Mouse (Mus musculus) liver, embryonic 16.5 days (tissue): Measurements from ENCODE around the gene Kifc1. TPM values are rescaled to one million over a fixed set of nuclear protein-coding genes. Genes with fewer than 3 reads are reported as not detected.
A peak's percentile ranks its signal among the peaks of the same experiment; 100 is the strongest.

Source experiments
- ATAC-seq: fragments of 200-750 bp; cut with Nextera tagmentation; 2 replicates; pipeline ENCODE4 v1.8.0; 2017; ENCODE audit warnings: low read depth, mild to moderate bottlenecking, moderate number of reproducible peaks, moderate library complexity
- H3K27ac ChIP-seq: fragments of 300-500 bp; sonication (generic); 2 replicates; pipeline ENCODE4 v1.5.1; 2014; ENCODE audit warnings: mild to moderate bottlenecking, low read length
- H3K27me3 ChIP-seq: fragments of 300-500 bp; sonication (generic); 2 replicates; pipeline ENCODE4 v1.6.1; 2014; ENCODE audit warnings: low read depth, low read length, mixed read lengths; ENCODE audit not compliant: control insufficient read depth, insufficient read depth
- H3K36me3 ChIP-seq: fragments of 300-500 bp; sonication (generic); 2 replicates; pipeline ENCODE4 v1.6.1; 2014; ENCODE audit warnings: mild to moderate bottlenecking; ENCODE audit not compliant: control insufficient read depth, insufficient read depth
- H3K4me1 ChIP-seq: fragments of 300-500 bp; sonication (generic); 2 replicates; pipeline ENCODE4 v1.6.1; 2014; ENCODE audit warnings: low read depth, low read length, mixed read lengths; ENCODE audit not compliant: control insufficient read depth
- H3K4me2 ChIP-seq: fragments of 300-500 bp; sonication (generic); 2 replicates; pipeline ENCODE4 v1.6.1; 2014; ENCODE audit warnings: low read depth, low read length, mixed read lengths
- H3K4me3 ChIP-seq: fragments of 300-500 bp; sonication (generic); 2 replicates; pipeline ENCODE4 v1.5.1; 2014; ENCODE audit warnings: low read depth, mild to moderate bottlenecking, low read length
- H3K9ac ChIP-seq: fragments of 300-500 bp; sonication (generic); 2 replicates; pipeline ENCODE4 v1.6.1; 2014; ENCODE audit warnings: low read depth, low read length
- H3K9me3 ChIP-seq: fragments of 300-500 bp; sonication (generic); replicated peaks from 2 replicates; pipeline ENCODE4 v1.6.1; 2016; ENCODE audit warnings: low read length; ENCODE audit not compliant: control insufficient read depth
- WGBS: fragments of 180-500 bp; shearing (Covaris S2); extraction: QIAGEN DNeasy Blood & Tissue Kit; methylation state at CpG from one replicate; pipeline ENCODE4 v1.1.7; 2014; ENCODE audit not compliant: insufficient replicate concordance; 5-methylcytosine and 5-hydroxymethylcytosine counted together
- microRNA-seq: library from miRNA; unstranded; fragments of <30 nt; microRNA quantifications from one replicate; pipeline ENCODE4, GENCODE M21; 2016
- polyA plus RNA-seq: library from polyadenylated mRNA; unstranded; fragments of >200 nt; fragmentation: Nextera tagmentation; extraction: Ambion mirVana; gene quantifications from 2 replicates; pipeline ENCODE4 v1.2.1, GENCODE M21; 2015

Gene Kifc1
- polyA plus RNA-seq, 1 experiment from 2014 or later = 6.1 TPM

GRCm38 (mm10) chr17:33844196-33844595 is 46.3 kb downstream of the Kifc1 start:
- ATAC-seq = no peak
- peaks cover 7% of the 10 kb centered on the region for H3K4me1 ChIP-seq
- H3K27ac ChIP-seq = no peak overlapping the region
- no peak overlapping the region for H3K4me3 ChIP-seq
- H3K36me3 ChIP-seq = no peaks in the 10 kb centered on the region
- H3K27me3 ChIP-seq = no peaks in the 10 kb centered on the region
- WGBS = 52% methylated on average over 1 of the region's 1 CpGs
- no peaks in the 10 kb centered on the region for H3K9me3 ChIP-seq
- no peak overlapping the region for H3K4me2 ChIP-seq
- H3K9ac ChIP-seq = no peak overlapping the region

DNA sequence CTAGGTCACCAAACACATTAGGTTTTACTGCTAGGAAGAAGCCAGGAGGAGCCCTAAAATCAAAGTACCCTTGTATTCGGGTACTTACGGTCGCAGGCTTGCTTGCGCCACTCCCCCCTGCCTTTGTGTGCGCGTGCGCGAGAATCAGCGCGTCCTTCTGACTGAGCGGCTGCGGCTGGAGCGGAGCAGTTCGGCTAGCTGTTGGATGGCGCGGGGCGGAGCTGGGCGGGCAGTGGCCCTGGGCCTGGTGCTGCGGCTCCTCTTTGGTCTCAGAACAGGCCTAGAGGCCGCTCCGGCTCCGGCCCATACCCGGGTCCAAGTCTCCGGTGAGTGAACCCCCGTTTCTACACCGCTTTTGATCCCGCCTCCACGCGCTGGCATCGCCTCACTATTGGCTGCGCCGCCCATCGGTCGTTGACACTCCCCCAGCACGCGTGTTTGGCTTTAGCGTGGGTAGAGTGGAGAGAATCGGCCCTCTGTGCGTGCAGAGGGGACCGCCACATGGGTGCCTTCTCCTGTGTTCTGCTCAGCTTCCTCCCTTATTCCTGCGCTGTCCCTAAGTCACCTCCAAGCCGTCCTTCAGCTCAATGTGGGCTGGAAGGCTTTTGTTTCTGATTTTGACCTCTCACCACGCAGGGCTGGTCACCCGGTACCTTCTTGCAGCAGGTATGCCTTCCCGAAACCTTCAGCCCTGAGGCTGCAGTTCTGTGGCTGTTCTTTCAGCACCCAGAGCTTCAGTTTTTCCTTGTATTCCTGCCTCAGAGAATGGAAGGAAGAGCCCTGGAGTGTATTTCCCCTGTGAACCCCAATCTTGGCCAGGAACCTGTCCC is 47.3 kb downstream of the Kifc1 start, which contains the start of gene Cd320:
Gene Cd320, plus strand, starts transcription at position 126 of the 830 bp plus-strand sequence.
- Histone ChIP-seq H3K36me3 (no peaks in the 10 kb centered on the region), H3K4me3 (peak within 1 kb of the TSS; percentile 83), H3K9ac (peak within 1 kb of the TSS; percentile 74), H3K27ac (0 out of 2 replicates have a peak within 1 kb of the TSS, but pooled peaks have one; percentile 34), H3K4me1 (peaks cover 7% of the 10 kb centered on the region), H3K9me3 (no peaks in the 10 kb centered on the region), H3K27me3 (no peaks in the 10 kb centered on the region), H3K4me2 (peak within 1 kb of the TSS; percentile 89)
- ATAC-seq = peak; percentile 88
- WGBS = under 1% methylated on average over 45 of the region's 45 CpGs

DNA sequence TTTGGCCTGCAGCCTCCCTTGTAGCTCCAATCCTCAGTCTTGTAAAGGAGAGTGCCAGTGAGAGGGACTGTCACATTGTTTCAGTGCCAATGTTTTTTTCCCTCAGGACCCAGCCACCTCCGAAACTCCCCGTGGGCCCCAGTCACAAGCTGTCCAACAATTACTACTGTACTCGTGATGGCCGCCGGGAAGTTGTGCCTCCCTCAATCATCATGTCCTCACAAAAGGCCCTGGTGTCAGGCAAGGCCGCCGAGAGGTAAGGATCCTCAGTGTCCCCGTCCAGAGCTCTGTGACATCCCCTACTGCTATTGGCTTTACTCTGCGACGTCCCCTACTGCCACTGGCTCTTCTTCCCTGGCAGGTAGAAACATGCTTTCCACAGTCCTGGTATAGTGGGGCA is 60.9 kb downstream of the Kifc1 start:
- Histone ChIP-seq H3K36me3 (peaks cover 15% of the 10 kb centered on the region), H3K4me3 (no peak overlapping the region), H3K27me3 (no peaks in the 10 kb centered on the region), H3K9ac (no peak overlapping the region), H3K4me2 (no peak overlapping the region), H3K27ac (peak overlapping the region; percentile 55; the same call in 1 of the 2 replicates), H3K4me1 (peaks cover 18% of the 10 kb centered on the region), H3K9me3 (no peaks in the 10 kb centered on the region)
- no peak for ATAC-seq
- WGBS = 79% methylated on average over 10 of the region's 10 CpGs

GRCm38 (mm10) chr17:33828892-33829291 is 61.6 kb downstream of the Kifc1 start:
- Histone ChIP-seq H3K4me2 (no peak overlapping the region), H3K36me3 (peaks cover 12% of the 10 kb centered on the region), H3K4me1 (peaks cover 18% of the 10 kb centered on the region), H3K4me3 (no peak overlapping the region), H3K27me3 (no peaks in the 10 kb centered on the region), H3K9ac (no peak overlapping the region), H3K9me3 (no peaks in the 10 kb centered on the region), H3K27ac (peak overlapping the region; percentile 55)
- ATAC-seq = peak; percentile 48
- 63% methylated on average over 2 of the region's 2 CpGs for WGBS

- no peak overlapping the region for H3K27ac ChIP-seq
- peaks cover 35% of the 10 kb centered on the region for H3K4me1 ChIP-seq
- under 1% methylated on average over 3 of the region's 3 CpGs for WGBS
- no peaks in the 10 kb centered on the region for H3K9me3 ChIP-seq
- no peak overlapping the region for H3K4me2 ChIP-seq
- no peaks in the 10 kb centered on the region for H3K27me3 ChIP-seq
- H3K9ac ChIP-seq = no peak overlapping the region
- no peak overlapping the region for H3K4me3 ChIP-seq
- peaks cover 22% of the 10 kb centered on the region for H3K36me3 ChIP-seq
- no peak for ATAC-seq
Observed at GRCm38 (mm10) chr17:33826850-33827249, 63.6 kb downstream of the Kifc1 start.

Small RNA genes lying within 50 kb of the gene (microRNA-seq; reads per million reads assigned to microRNA genes)
- not detected for gene Gm27740

Other genes with a start within 250 kb of the Kifc1 start
- 121 and 124 TPM in 2 replicates for gene Hnrnpm, start 203.8 kb downstream of the Kifc1 start, polyA plus RNA-seq
- gene March2, start 172.0 kb downstream of the Kifc1 start, polyA plus RNA-seq = 256 and 281 TPM in 2 replicates
- 107 and 115 TPM in 2 replicates for gene Rab11b, start 130.1 kb downstream of the Kifc1 start, polyA plus RNA-seq
- gene Angptl4, start 108.8 kb downstream of the Kifc1 start, polyA plus RNA-seq = 29.3 and 29.6 TPM in 2 replicates
- gene Kank3, start 80.1 kb downstream of the Kifc1 start, polyA plus RNA-seq = 10.0 and 13.7 TPM in 2 replicates
- 389 and 463 TPM in 2 replicates for gene Rps28, start 66.1 kb downstream of the Kifc1 start, polyA plus RNA-seq
- gene Ndufa7, start 66.1 kb downstream of the Kifc1 start, polyA plus RNA-seq = 243 and 245 TPM in 2 replicates
- 11.9 and 12.1 TPM in 2 replicates for gene Cd320, start 47.6 kb downstream of the Kifc1 start, polyA plus RNA-seq
- gene Gm7029, start 16.8 kb downstream of the Kifc1 start, polyA plus RNA-seq = not detected in 2 replicates
- gene Platr17, start 14.5 kb upstream of the Kifc1 start, polyA plus RNA-seq = 0.21 and 0.54 TPM in 2 replicates
- gene Daxx, start 18.8 kb upstream of the Kifc1 start, polyA plus RNA-seq = 18.6 and 19.6 TPM in 2 replicates
- 31.0 and 34.6 TPM in 2 replicates for gene Tapbp, start 25.2 kb upstream of the Kifc1 start, polyA plus RNA-seq
- gene Zbtb22, start 25.2 kb upstream of the Kifc1 start, polyA plus RNA-seq = 7.8 and 9.1 TPM in 2 replicates
- 7.8 and 9.0 TPM in 2 replicates for gene Rgl2, start 38.9 kb upstream of the Kifc1 start, polyA plus RNA-seq
- 83.8 and 96.4 TPM in 2 replicates for gene Pfdn6, start 49.7 kb upstream of the Kifc1 start, polyA plus RNA-seq
- gene Wdr46, start 50.0 kb upstream of the Kifc1 start, polyA plus RNA-seq = 12.2 and 13.4 TPM in 2 replicates
- gene B3galt4, start 60.8 kb upstream of the Kifc1 start, polyA plus RNA-seq = 2.2 and 2.3 TPM in 2 replicates
- 21.3 and 21.9 TPM in 2 replicates for gene Vps52, start 65.2 kb upstream of the Kifc1 start, polyA plus RNA-seq
- gene Rps18, start 65.3 kb upstream of the Kifc1 start, polyA plus RNA-seq = 904 and 1,002 TPM in 2 replicates
- gene H2-K1, start 109.7 kb upstream of the Kifc1 start, polyA plus RNA-seq = 126 and 139 TPM in 2 replicates
- 3.2 and 4.0 TPM in 2 replicates for gene Ring1, start 134.0 kb upstream of the Kifc1 start, polyA plus RNA-seq
- gene H2-Ke6, start 137.4 kb upstream of the Kifc1 start, polyA plus RNA-seq = 30.1 and 32.2 TPM in 2 replicates
- gene Slc39a7, start 141.0 kb upstream of the Kifc1 start, polyA plus RNA-seq = 58.8 and 59.8 TPM in 2 replicates
- gene Rxrb, start 141.2 kb upstream of the Kifc1 start, polyA plus RNA-seq = 14.7 and 15.7 TPM in 2 replicates
- 0.26 and 0.27 TPM in 2 replicates for gene Col11a2, start 148.8 kb upstream of the Kifc1 start, polyA plus RNA-seq
- 0.43 and 0.57 TPM in 2 replicates for gene H2-Oa, start 201.7 kb upstream of the Kifc1 start, polyA plus RNA-seq
- gene H2-DMa, start 228.9 kb upstream of the Kifc1 start, polyA plus RNA-seq = 5.3 and 5.5 TPM in 2 replicates
- 32.0 and 35.8 TPM in 2 replicates for gene Brd2, start 232.0 kb upstream of the Kifc1 start, polyA plus RNA-seq